Mouse (Mus musculus) embryo, embryonic 9.5 days (tissue): Measurements from ENCODE around the gene Cog4.
"Not testable (repeated sequence)": the region's sequence is repeated elsewhere in the genome, so short reads cannot be mapped to it uniquely, and the experiment has no call there.

Experiments
- DNase-seq: peaks from one replicate; pipeline ENCODE4 v3.0.0-alpha.2; 2017; ENCODE audit errors: extremely low spot score

Cog4 gene

GRCm38 (mm10) chr8:110921492-110922230 lies 75.3 kb downstream of the Cog4 start:
- peak; percentile 74 for DNase-seq

GRCm38 (mm10) chr8:110925691-110926140 lies 79.3 kb downstream of the Cog4 start:
- no peak for DNase-seq

GRCm38 (mm10) chr8:110926690-110927089 lies 80.3 kb downstream of the Cog4 start:
- DNase-seq = no peak

- no peak for DNase-seq
Observed at GRCm38 (mm10) chr8:110928435-110928834, 82.0 kb downstream of the Cog4 start.

- DNase-seq = no peak
Observed at GRCm38 (mm10) chr8:110929066-110929465, 82.7 kb downstream of the Cog4 start.

GRCm38 (mm10) chr8:110929672-110930071 lies 83.3 kb downstream of the Cog4 start:
- not testable (repeated sequence) for DNase-seq

GRCm38 (mm10) chr8:110931176-110931939 lies 85.0 kb downstream of the Cog4 start:
- no peak for DNase-seq
